Mouse (Mus musculus): ENCODE data around the gene Klf12. TPM values are rescaled to one million over a fixed set of nuclear protein-coding genes. Genes with fewer than 3 reads are reported as not detected.
"Not testable (repeated sequence)": the region's sequence is repeated elsewhere in the genome, so short reads cannot be mapped to it uniquely, and the experiment has no call there.

Gene Klf12
- polyA plus RNA-seq, 1 experiment from 2014 or later, result 50.3 TPM

- 84% methylated on average over 3 of the region's 3 CpGs for WGBS
- no peak overlapping the region for H3K4me2 ChIP-seq (replicated peaks)
These were observed 385.6 kb downstream of the Klf12 start for GRCm38 (mm10) chr14:99898861-99899260.

GRCm38 (mm10) chr14:99894708-99895383 is 389.6 kb downstream of the Klf12 start:
- no peak overlapping the region for H3K9ac ChIP-seq (replicated peaks)
- H3K4me2 ChIP-seq (replicated peaks), result no peak overlapping the region
- no peak overlapping the region for H3K4me3 ChIP-seq
- no peak overlapping the region for H3K27ac ChIP-seq (replicated peaks)
- H3K9me3 ChIP-seq, result no peaks in the 10 kb centered on the region
- WGBS, result 21% methylated on average over 7 of the region's 7 CpGs
- 0 out of 2 replicates have a peak, but pooled peaks cover 3% of the 10 kb centered on the region for H3K36me3 ChIP-seq
- ATAC-seq (ENCODE audit: low FRiP score, low read depth), result peak; percentile 77
- H3K4me1 ChIP-seq, result no peaks in the 10 kb centered on the region
- H3K27me3 ChIP-seq, result no peaks in the 10 kb centered on the region

More at GRCm38 (mm10) chr14:99898861-99899260, 385.6 kb downstream of the Klf12 start:
- no peak for ATAC-seq (ENCODE audit: low FRiP score, low read depth)
- Histone ChIP-seq H3K27me3 (no peaks in the 10 kb centered on the region), H3K9me3 (no peaks in the 10 kb centered on the region), H3K9ac (replicated peaks) (no peak overlapping the region), H3K4me1 (no peaks in the 10 kb centered on the region), H3K27ac (replicated peaks) (no peak overlapping the region), H3K36me3 (0 out of 2 replicates have a peak, but pooled peaks cover 3% of the 10 kb centered on the region), H3K4me3 (no peak overlapping the region)

- no peaks in the 10 kb centered on the region for H3K27me3 ChIP-seq
- no peak overlapping the region for H3K9ac ChIP-seq (replicated peaks)
- 80% methylated on average over 14 of the region's 14 CpGs for WGBS
- no peaks in the 10 kb centered on the region for H3K4me1 ChIP-seq
- H3K27ac ChIP-seq (replicated peaks), result no peak overlapping the region
- no peaks in the 10 kb centered on the region for H3K9me3 ChIP-seq
- H3K4me3 ChIP-seq, result no peak overlapping the region
- no peak overlapping the region for H3K4me2 ChIP-seq (replicated peaks)
- ATAC-seq (ENCODE audit: low FRiP score, low read depth), result no peak
- 0 out of 2 replicates have a peak, but pooled peaks cover 2% of the 10 kb centered on the region for H3K36me3 ChIP-seq
These were observed 390.4 kb downstream of the Klf12 start for GRCm38 (mm10) chr14:99894062-99894461.

- no peaks in the 10 kb centered on the region for H3K9me3 ChIP-seq
- 86% methylated on average over 2 of the region's 2 CpGs for WGBS
- ATAC-seq (ENCODE audit: low FRiP score, low read depth), result no peak
- no peaks in the 10 kb centered on the region for H3K36me3 ChIP-seq
- H3K9ac ChIP-seq (replicated peaks), result no peak overlapping the region
- no peaks in the 10 kb centered on the region for H3K4me1 ChIP-seq
- H3K4me2 ChIP-seq (replicated peaks), result no peak overlapping the region
- no peak overlapping the region for H3K27ac ChIP-seq (replicated peaks)
- no peaks in the 10 kb centered on the region for H3K27me3 ChIP-seq
- H3K4me3 ChIP-seq, result no peak overlapping the region
These were observed 398.0 kb downstream of the Klf12 start for GRCm38 (mm10) chr14:99886503-99886902.

- Histone ChIP-seq H3K27ac (replicated peaks) (no peak overlapping the region), H3K27me3 (no peaks in the 10 kb centered on the region), H3K36me3 (no peaks in the 10 kb centered on the region), H3K4me3 (no peak overlapping the region), H3K4me1 (no peaks in the 10 kb centered on the region), H3K9me3 (no peaks in the 10 kb centered on the region), H3K4me2 (replicated peaks) (no peak overlapping the region), H3K9ac (replicated peaks) (no peak overlapping the region)
- WGBS, result 80% methylated on average over 2 of the region's 2 CpGs
- 0 out of 2 replicates have a peak, but pooled peaks have one; percentile 38 for ATAC-seq (ENCODE audit: low FRiP score, low read depth)
These were observed 398.9 kb downstream of the Klf12 start for GRCm38 (mm10) chr14:99885562-99885961.

- ATAC-seq (ENCODE audit: low FRiP score, low read depth), result no peak
These were observed 399.4 kb downstream of the Klf12 start for GRCm38 (mm10) chr14:99885128-99885527.

GRCm38 (mm10) chr14:99876791-99877578 is 407.5 kb downstream of the Klf12 start:
- Histone ChIP-seq H3K36me3 (peaks cover 10% of the 10 kb centered on the region), H3K27me3 (no peaks in the 10 kb centered on the region), H3K27ac (replicated peaks) (0 out of 2 replicates have a peak overlapping the region, but pooled peaks have one; percentile 4), H3K9ac (replicated peaks) (no peak overlapping the region), H3K9me3 (peaks cover 6% of the 10 kb centered on the region; the same call in 1 of the 2 replicates), H3K4me3 (no peak overlapping the region), H3K4me2 (replicated peaks) (no peak overlapping the region), H3K4me1 (0 out of 2 replicates have a peak, but pooled peaks cover 2% of the 10 kb centered on the region)
- WGBS, result 76% methylated on average over 5 of the region's 5 CpGs
- ATAC-seq (ENCODE audit: low FRiP score, low read depth), result no peak

More at GRCm38 (mm10) chr14:99885128-99885527, 399.4 kb downstream of the Klf12 start:
- H3K9ac ChIP-seq (replicated peaks), result no peak overlapping the region
- H3K27ac ChIP-seq (replicated peaks), result no peak overlapping the region
- H3K27me3 ChIP-seq, result no peaks in the 10 kb centered on the region
- H3K4me3 ChIP-seq, result no peak overlapping the region
- WGBS, result 62% methylated on average over 4 of the region's 4 CpGs
- no peaks in the 10 kb centered on the region for H3K36me3 ChIP-seq
- no peak overlapping the region for H3K4me2 ChIP-seq (replicated peaks)
- no peaks in the 10 kb centered on the region for H3K4me1 ChIP-seq
- no peaks in the 10 kb centered on the region for H3K9me3 ChIP-seq

- peaks cover 10% of the 10 kb centered on the region for H3K36me3 ChIP-seq
- H3K9ac ChIP-seq (replicated peaks), result no peak overlapping the region
- WGBS, result 93% methylated on average over 5 of the region's 5 CpGs
- H3K4me3 ChIP-seq, result no peak overlapping the region
- H3K27me3 ChIP-seq, result no peaks in the 10 kb centered on the region
- H3K27ac ChIP-seq (replicated peaks), result no peak overlapping the region
- H3K4me1 ChIP-seq, result 0 out of 2 replicates have a peak, but pooled peaks cover 2% of the 10 kb centered on the region
- peaks cover 6% of the 10 kb centered on the region; the same call in 1 of the 2 replicates for H3K9me3 ChIP-seq
- no peak overlapping the region for H3K4me2 ChIP-seq (replicated peaks)
- no peak for ATAC-seq (ENCODE audit: low FRiP score, low read depth)
These were observed 410.8 kb downstream of the Klf12 start for GRCm38 (mm10) chr14:99873725-99874124.

- H3K4me1 ChIP-seq, result no peaks in the 10 kb centered on the region
- H3K27ac ChIP-seq (replicated peaks), result no peak overlapping the region
- H3K36me3 ChIP-seq, result no peaks in the 10 kb centered on the region
- H3K4me3 ChIP-seq, result no peak overlapping the region
- H3K9ac ChIP-seq (replicated peaks), result no peak overlapping the region
- no peaks in the 10 kb centered on the region for H3K9me3 ChIP-seq
- H3K27me3 ChIP-seq, result no peaks in the 10 kb centered on the region
- ATAC-seq (ENCODE audit: low FRiP score, low read depth), result no peak
- no peak overlapping the region for H3K4me2 ChIP-seq (replicated peaks)
- WGBS, result 85% methylated on average over 14 of the region's 14 CpGs
These were observed 428.1 kb downstream of the Klf12 start for GRCm38 (mm10) chr14:99856158-99857011.

GRCm38 (mm10) chr14:99854467-99854807 is 430.0 kb downstream of the Klf12 start:
- not testable (repeated sequence) for H3K9me3 ChIP-seq; H3K4me1 ChIP-seq; ATAC-seq (ENCODE audit: low FRiP score, low read depth); H3K9ac ChIP-seq (replicated peaks); H3K27ac ChIP-seq (replicated peaks); H3K27me3 ChIP-seq; H3K4me2 ChIP-seq (replicated peaks); H3K4me3 ChIP-seq; H3K36me3 ChIP-seq

GRCm38 (mm10) chr14:99853769-99854466 is 430.6 kb downstream of the Klf12 start:
- H3K4me3 ChIP-seq; H3K9me3 ChIP-seq; H3K4me2 ChIP-seq (replicated peaks); H3K4me1 ChIP-seq; H3K27me3 ChIP-seq; H3K27ac ChIP-seq (replicated peaks); H3K36me3 ChIP-seq; ATAC-seq (ENCODE audit: low FRiP score, low read depth); H3K9ac ChIP-seq (replicated peaks): not testable (repeated sequence)
- WGBS, result 92% methylated on average over 4 of the region's 4 CpGs

All from midbrain, embryonic 12.5 days (tissue).